Mouse (Mus musculus): Measurements from ENCODE around the gene Tnrc6b. TPM values are rescaled to one million over a fixed set of nuclear protein-coding genes. Genes with fewer than 3 reads are reported as not detected.
A peak's percentile ranks its signal among the peaks of the same experiment; 100 is the strongest.

The Tnrc6b gene
- polyA plus RNA-seq, 1 experiment from 2014 or later, result 22.1 TPM

- Histone ChIP-seq H3K9me3 (replicated peaks; ENCODE audit: control insufficient read depth, low read length) (no peaks in the 10 kb centered on the region), H3K4me3 (ENCODE audit: low read depth, low read length) (no peak overlapping the region), H3K9ac (ENCODE audit: low read depth, low read length) (no peak overlapping the region), H3K36me3 (ENCODE audit: control insufficient read depth, insufficient read depth) (peaks cover 7% of the 10 kb centered on the region), H3K27ac (ENCODE audit: low read length) (no peak overlapping the region), H3K4me2 (ENCODE audit: low read depth, low read length) (no peak overlapping the region), H3K27me3 (ENCODE audit: control insufficient read depth, insufficient read depth, low read depth, low read length) (no peaks in the 10 kb centered on the region), H3K4me1 (ENCODE audit: control insufficient read depth, low read depth, low read length) (peaks cover 8% of the 10 kb centered on the region)
- ATAC-seq (ENCODE audit: low read depth), result no peak
- WGBS (ENCODE audit: insufficient replicate concordance), result 65% methylated on average over 1 of the region's 1 CpGs
Observed at GRCm38 (mm10) chr15:80822276-80822675, 111.2 kb downstream of the Tnrc6b start.

GRCm38 (mm10) chr15:80831170-80831569 is 120.1 kb downstream of the Tnrc6b start:
- Histone ChIP-seq H3K4me2 (ENCODE audit: low read depth, low read length) (peak overlapping the region; percentile 10; the same call in 1 of the 2 replicates), H3K36me3 (ENCODE audit: control insufficient read depth, insufficient read depth) (no peaks in the 10 kb centered on the region), H3K4me3 (ENCODE audit: low read depth, low read length) (no peak overlapping the region), H3K27ac (ENCODE audit: low read length) (0 out of 2 replicates have a peak overlapping the region, but pooled peaks have one; percentile 12), H3K27me3 (ENCODE audit: control insufficient read depth, insufficient read depth, low read depth, low read length) (no peaks in the 10 kb centered on the region), H3K9me3 (replicated peaks; ENCODE audit: control insufficient read depth, low read length) (no peaks in the 10 kb centered on the region), H3K4me1 (ENCODE audit: control insufficient read depth, low read depth, low read length) (peaks cover 50% of the 10 kb centered on the region), H3K9ac (ENCODE audit: low read depth, low read length) (no peak overlapping the region)
- no peak for ATAC-seq (ENCODE audit: low read depth)
- WGBS (ENCODE audit: insufficient replicate concordance), result 29% methylated on average over 3 of the region's 3 CpGs

GRCm38 (mm10) chr15:80832808-80833207 is 121.7 kb downstream of the Tnrc6b start:
- H3K27ac ChIP-seq (ENCODE audit: low read length), result 0 out of 2 replicates have a peak overlapping the region, but pooled peaks have one; percentile 12
- H3K4me2 ChIP-seq (ENCODE audit: low read depth, low read length), result no peak overlapping the region; the same call in 1 of the 2 replicates
- H3K4me3 ChIP-seq (ENCODE audit: low read depth, low read length), result no peak overlapping the region
- peaks cover 46% of the 10 kb centered on the region for H3K4me1 ChIP-seq (ENCODE audit: control insufficient read depth, low read depth, low read length)
- H3K27me3 ChIP-seq (ENCODE audit: control insufficient read depth, insufficient read depth, low read depth, low read length), result no peaks in the 10 kb centered on the region
- no peaks in the 10 kb centered on the region for H3K9me3 ChIP-seq (replicated peaks; ENCODE audit: control insufficient read depth, low read length)
- ATAC-seq (ENCODE audit: low read depth), result 0 out of 2 replicates have a peak, but pooled peaks have one; percentile 13
- no peak overlapping the region for H3K9ac ChIP-seq (ENCODE audit: low read depth, low read length)
- 9% methylated on average over 3 of the region's 3 CpGs for WGBS (ENCODE audit: insufficient replicate concordance)
- H3K36me3 ChIP-seq (ENCODE audit: control insufficient read depth, insufficient read depth), result no peaks in the 10 kb centered on the region

- Histone ChIP-seq H3K27ac (ENCODE audit: low read length) (no peak overlapping the region), H3K9me3 (replicated peaks; ENCODE audit: control insufficient read depth, low read length) (no peaks in the 10 kb centered on the region), H3K36me3 (ENCODE audit: control insufficient read depth, insufficient read depth) (no peaks in the 10 kb centered on the region), H3K9ac (ENCODE audit: low read depth, low read length) (no peak overlapping the region), H3K4me1 (ENCODE audit: control insufficient read depth, low read depth, low read length) (peaks cover 34% of the 10 kb centered on the region), H3K4me3 (ENCODE audit: low read depth, low read length) (no peak overlapping the region), H3K27me3 (ENCODE audit: control insufficient read depth, insufficient read depth, low read depth, low read length) (no peaks in the 10 kb centered on the region), H3K4me2 (ENCODE audit: low read depth, low read length) (no peak overlapping the region)
- WGBS (ENCODE audit: insufficient replicate concordance), result 73% methylated on average over 3 of the region's 3 CpGs
- no peak for ATAC-seq (ENCODE audit: low read depth)
Observed at GRCm38 (mm10) chr15:80836246-80836645, 125.1 kb downstream of the Tnrc6b start.

GRCm38 (mm10) chr15:80838836-80839235 is 127.7 kb downstream of the Tnrc6b start:
- no peak for ATAC-seq (ENCODE audit: low read depth)
- Histone ChIP-seq H3K9ac (ENCODE audit: low read depth, low read length) (no peak overlapping the region), H3K4me2 (ENCODE audit: low read depth, low read length) (no peak overlapping the region), H3K4me3 (ENCODE audit: low read depth, low read length) (no peak overlapping the region), H3K36me3 (ENCODE audit: control insufficient read depth, insufficient read depth) (no peaks in the 10 kb centered on the region), H3K27ac (ENCODE audit: low read length) (no peak overlapping the region), H3K9me3 (replicated peaks; ENCODE audit: control insufficient read depth, low read length) (no peaks in the 10 kb centered on the region), H3K4me1 (ENCODE audit: control insufficient read depth, low read depth, low read length) (peaks cover 29% of the 10 kb centered on the region), H3K27me3 (ENCODE audit: control insufficient read depth, insufficient read depth, low read depth, low read length) (no peaks in the 10 kb centered on the region)
- 77% methylated on average over 4 of the region's 4 CpGs for WGBS (ENCODE audit: insufficient replicate concordance)

- WGBS (ENCODE audit: insufficient replicate concordance), result 52% methylated on average over 9 of the region's 9 CpGs
Observed at GRCm38 (mm10) chr15:80839653-80840420, 128.7 kb downstream of the Tnrc6b start.

GRCm38 (mm10) chr15:80844262-80844661 is 133.1 kb downstream of the Tnrc6b start:
- 60% methylated on average over 1 of the region's 1 CpGs for WGBS (ENCODE audit: insufficient replicate concordance)
- Histone ChIP-seq H3K4me2 (ENCODE audit: low read depth, low read length) (no peak overlapping the region), H3K27me3 (ENCODE audit: control insufficient read depth, insufficient read depth, low read depth, low read length) (no peaks in the 10 kb centered on the region), H3K36me3 (ENCODE audit: control insufficient read depth, insufficient read depth) (no peaks in the 10 kb centered on the region), H3K27ac (ENCODE audit: low read length) (0 out of 2 replicates have a peak overlapping the region, but pooled peaks have one; percentile 20), H3K4me1 (ENCODE audit: control insufficient read depth, low read depth, low read length) (peaks cover 22% of the 10 kb centered on the region), H3K4me3 (ENCODE audit: low read depth, low read length) (no peak overlapping the region), H3K9ac (ENCODE audit: low read depth, low read length) (no peak overlapping the region), H3K9me3 (replicated peaks; ENCODE audit: control insufficient read depth, low read length) (no peaks in the 10 kb centered on the region)
- ATAC-seq (ENCODE audit: low read depth), result no peak

More at GRCm38 (mm10) chr15:80839653-80840420, 128.7 kb downstream of the Tnrc6b start:
- no peaks in the 10 kb centered on the region for H3K36me3 ChIP-seq (ENCODE audit: control insufficient read depth, insufficient read depth)
- no peak overlapping the region for H3K4me3 ChIP-seq (ENCODE audit: low read depth, low read length)
- peak; percentile 63 for ATAC-seq (ENCODE audit: low read depth)
- H3K4me2 ChIP-seq (ENCODE audit: low read depth, low read length), result no peak overlapping the region
- no peaks in the 10 kb centered on the region for H3K9me3 ChIP-seq (replicated peaks; ENCODE audit: control insufficient read depth, low read length)
- H3K27ac ChIP-seq (ENCODE audit: low read length), result no peak overlapping the region
- H3K4me1 ChIP-seq (ENCODE audit: control insufficient read depth, low read depth, low read length), result peaks cover 31% of the 10 kb centered on the region
- H3K9ac ChIP-seq (ENCODE audit: low read depth, low read length), result no peak overlapping the region
- H3K27me3 ChIP-seq (ENCODE audit: control insufficient read depth, insufficient read depth, low read depth, low read length), result no peaks in the 10 kb centered on the region

GRCm38 (mm10) chr15:80844926-80845325 is 133.8 kb downstream of the Tnrc6b start:
- peaks cover 17% of the 10 kb centered on the region for H3K4me1 ChIP-seq (ENCODE audit: control insufficient read depth, low read depth, low read length)
- H3K4me3 ChIP-seq (ENCODE audit: low read depth, low read length), result no peak overlapping the region
- H3K4me2 ChIP-seq (ENCODE audit: low read depth, low read length), result no peak overlapping the region
- no peak overlapping the region for H3K27ac ChIP-seq (ENCODE audit: low read length)
- WGBS (ENCODE audit: insufficient replicate concordance), result 40% methylated on average over 2 of the region's 2 CpGs
- no peak overlapping the region for H3K9ac ChIP-seq (ENCODE audit: low read depth, low read length)
- no peaks in the 10 kb centered on the region for H3K9me3 ChIP-seq (replicated peaks; ENCODE audit: control insufficient read depth, low read length)
- H3K27me3 ChIP-seq (ENCODE audit: control insufficient read depth, insufficient read depth, low read depth, low read length), result no peaks in the 10 kb centered on the region
- no peaks in the 10 kb centered on the region for H3K36me3 ChIP-seq (ENCODE audit: control insufficient read depth, insufficient read depth)
- ATAC-seq (ENCODE audit: low read depth), result no peak

GRCm38 (mm10) chr15:80850004-80850403 is 138.9 kb downstream of the Tnrc6b start:
- Histone ChIP-seq H3K27me3 (ENCODE audit: control insufficient read depth, insufficient read depth, low read depth, low read length) (no peaks in the 10 kb centered on the region), H3K9ac (ENCODE audit: low read depth, low read length) (no peak overlapping the region), H3K9me3 (replicated peaks; ENCODE audit: control insufficient read depth, low read length) (no peaks in the 10 kb centered on the region), H3K4me2 (ENCODE audit: low read depth, low read length) (no peak overlapping the region), H3K27ac (ENCODE audit: low read length) (no peak overlapping the region), H3K36me3 (ENCODE audit: control insufficient read depth, insufficient read depth) (no peaks in the 10 kb centered on the region), H3K4me1 (ENCODE audit: control insufficient read depth, low read depth, low read length) (peaks cover 4% of the 10 kb centered on the region), H3K4me3 (ENCODE audit: low read depth, low read length) (no peak overlapping the region)
- 79% methylated on average over 8 of the region's 8 CpGs for WGBS (ENCODE audit: insufficient replicate concordance)
- ATAC-seq (ENCODE audit: low read depth), result no peak

All from liver, embryonic 16.5 days (tissue).